Mouse (Mus musculus): Measurements from ENCODE around the gene Nebl.

DNA sequence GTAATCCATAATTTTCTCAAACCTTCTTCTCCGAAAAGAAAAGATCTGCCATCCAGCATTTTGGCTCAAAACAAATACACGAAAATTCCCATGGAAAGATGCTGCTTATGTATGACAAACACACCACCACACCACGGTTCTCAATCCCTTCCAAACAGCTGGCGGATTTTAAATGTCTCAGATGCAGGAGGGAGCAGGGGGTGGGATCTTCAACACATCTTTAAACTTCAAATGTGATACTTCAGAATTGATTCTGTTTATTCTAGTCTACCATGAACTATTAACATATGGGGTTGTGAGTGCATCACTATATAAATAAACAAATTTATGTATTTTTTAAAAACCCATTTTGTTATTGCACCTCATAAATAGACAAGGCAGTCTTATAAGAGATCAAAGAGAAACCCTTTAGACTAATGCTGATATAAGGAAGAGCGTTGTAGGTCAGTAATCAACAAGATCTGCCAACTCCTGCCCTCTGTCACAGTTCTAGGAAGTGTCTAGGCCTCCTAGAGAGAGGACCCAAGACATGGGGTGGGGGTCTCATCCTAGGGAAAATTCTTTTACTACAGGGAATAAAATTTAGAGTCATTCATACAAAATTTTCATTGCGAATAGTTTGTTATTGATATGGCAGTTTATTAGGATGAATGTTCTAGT is 227.0 kb downstream of the Nebl start:
- TF ChIP-seq POLR2A (IDR thresholded peaks at IDR 0.05; ENCODE audit: low read depth, low read length), result no peak
- TF ChIP-seq CTCF (IDR thresholded peaks at IDR 0.05; ENCODE audit: extremely low read depth, insufficient read depth, insufficient read length, insufficient replicate concordance), result no peak

All from spleen, adult 2 months (tissue).